In genomic region chr9:99568023-99568346, GRCm38 (mm10) we compare ENCODE assay signal across 8 mouse cellular contexts. TPM values are rescaled to one million over a fixed set of nuclear protein-coding genes. Genes with fewer than 3 reads are reported as not detected.
DNase-seq lines count a peak whose midpoint lies in the region; ATAC-seq and TF ChIP-seq lines count a peak whose summit lies in the region.

No protein-coding gene starts in this region.

- peak overlapping the region; percentile 98 for H3K27ac ChIP-seq in kidney, embryonic 15.5 days
- no peak overlapping the region for H3K27ac ChIP-seq in ES-E14 (ENCODE audit: insufficient read depth, low read depth, low read length, poor library complexity, severe bottlenecking)
- H3K27ac ChIP-seq in forebrain, embryonic 12.5 days: peak overlapping the region; percentile 94
- peak overlapping the region; percentile 95 for H3K27ac ChIP-seq in liver, embryonic 15.5 days (replicated peaks)
- H3K27ac ChIP-seq in stomach, embryonic 16.5 days (ENCODE audit: low read length): peak overlapping the region; percentile 99

- ATAC-seq in kidney, embryonic 15.5 days (replicated peaks; ENCODE audit: low FRiP score): no peak
- ATAC-seq in forebrain, embryonic 12.5 days (ENCODE audit: low FRiP score): peak; percentile 53
- no peak for ATAC-seq in liver, embryonic 15.5 days (ENCODE audit: insufficient read depth)
- no peak; the same call in 1 of the 2 replicates for ATAC-seq in stomach, embryonic 16.5 days (ENCODE audit: insufficient read depth, low FRiP score)

- no peaks in the 10 kb centered on the region for H3K36me3 ChIP-seq in kidney, embryonic 15.5 days
- no peaks in the 10 kb centered on the region for H3K36me3 ChIP-seq in ES-E14 (ENCODE audit: control insufficient read depth, insufficient read depth, low read length, poor library complexity, severe bottlenecking)
- H3K36me3 ChIP-seq in forebrain, embryonic 12.5 days (replicated peaks): no peaks in the 10 kb centered on the region
- H3K36me3 ChIP-seq in liver, embryonic 15.5 days (replicated peaks): no peaks in the 10 kb centered on the region
- H3K36me3 ChIP-seq in stomach, embryonic 16.5 days (ENCODE audit: control insufficient read depth, insufficient read depth, low read length): no peaks in the 10 kb centered on the region

- peak overlapping the region; percentile 81 for H3K4me3 ChIP-seq in kidney, embryonic 15.5 days (replicated peaks)
- peak overlapping the region; percentile 89 to 97 for H3K4me3 ChIP-seq in ES-E14 (ENCODE audit: insufficient read depth in 1 of 2, low read depth in 1 of 2, low read length in 2 of 2, poor library complexity in 1 of 2, severe bottlenecking in 1 of 2)
- peak overlapping the region; percentile 85 for H3K4me3 ChIP-seq in forebrain, embryonic 12.5 days (replicated peaks)
- peak overlapping the region; percentile 97 for H3K4me3 ChIP-seq in liver, embryonic 15.5 days (replicated peaks)
- peak overlapping the region; percentile 90 for H3K4me3 ChIP-seq in stomach, embryonic 16.5 days (replicated peaks; ENCODE audit: low read length)

- no peaks in the 10 kb centered on the region for H3K9me3 ChIP-seq in kidney, embryonic 15.5 days (replicated peaks)
- H3K9me3 ChIP-seq in ES-E14 (ENCODE audit: control insufficient read depth, insufficient read depth, low read depth, low read length): no peaks in the 10 kb centered on the region
- H3K9me3 ChIP-seq in forebrain, embryonic 12.5 days: no peaks in the 10 kb centered on the region
- no peaks in the 10 kb centered on the region for H3K9me3 ChIP-seq in liver, embryonic 15.5 days (replicated peaks)
- H3K9me3 ChIP-seq in stomach, embryonic 16.5 days (replicated peaks; ENCODE audit: control insufficient read depth, low read length): no peaks in the 10 kb centered on the region

- peak overlapping the region; percentile 87 for H3K9ac ChIP-seq in kidney, embryonic 15.5 days
- H3K9ac ChIP-seq in ES-E14 (ENCODE audit: insufficient read depth, low read depth, low read length, poor library complexity, severe bottlenecking): peak overlapping the region; percentile 98
- peak overlapping the region; percentile 88 for H3K9ac ChIP-seq in forebrain, embryonic 12.5 days
- H3K9ac ChIP-seq in liver, embryonic 15.5 days: peak overlapping the region; percentile 91
- H3K9ac ChIP-seq in stomach, embryonic 16.5 days (ENCODE audit: low read length): peak overlapping the region; percentile 98

- H3K4me2 ChIP-seq in kidney, embryonic 15.5 days: peak overlapping the region; percentile 70
- H3K4me2 ChIP-seq in forebrain, embryonic 12.5 days: peak overlapping the region; percentile 92
- H3K4me2 ChIP-seq in liver, embryonic 15.5 days: peak overlapping the region; percentile 88
- H3K4me2 ChIP-seq in stomach, embryonic 16.5 days (ENCODE audit: low read depth, low read length): peak overlapping the region; percentile 84

- no peaks in the 10 kb centered on the region for H3K27me3 ChIP-seq in kidney, embryonic 15.5 days
- peaks cover 11% of the 10 kb centered on the region for H3K27me3 ChIP-seq in forebrain, embryonic 12.5 days
- H3K27me3 ChIP-seq in liver, embryonic 15.5 days: no peaks in the 10 kb centered on the region
- no peaks in the 10 kb centered on the region for H3K27me3 ChIP-seq in stomach, embryonic 16.5 days (ENCODE audit: control insufficient read depth, insufficient read depth, low read length)

- 2% methylated on average over 15 of the region's 15 CpGs for WGBS in kidney, embryonic 15.5 days
- WGBS in forebrain, embryonic 12.5 days: 2% methylated on average over 15 of the region's 15 CpGs
- under 1% methylated on average over 15 of the region's 15 CpGs for WGBS in liver, embryonic 15.5 days (ENCODE audit: insufficient replicate concordance)
- under 1% methylated on average over 15 of the region's 15 CpGs for WGBS in stomach, embryonic 16.5 days

- no peak for DNase-seq in kidney, adult 18-20 months
- no peak for DNase-seq in ES-E14 (ENCODE audit: low read depth, low spot score)
- no peak for DNase-seq in spleen, postnatal 36 days (ENCODE audit: low spot score in 2 of 2)
- DNase-seq in left cerebral cortex, postnatal 25 days (ENCODE audit: low spot score in 2 of 2): no peak

- intact Hi-C loops in left cerebral cortex, postnatal 25 days (cut with DNase I): no loop called here

- H3K4me1 ChIP-seq in kidney, embryonic 15.5 days: peaks cover 18% of the 10 kb centered on the region
- H3K4me1 ChIP-seq in ES-E14 (ENCODE audit: control insufficient read depth in 2 of 2, insufficient read depth in 2 of 2, low read length in 2 of 2, poor library complexity in 1 of 2): 0 out of 4 replicates have a peak, but pooled peaks cover 2% of the 10 kb centered on the region in 2 experiments
- peaks cover 12% of the 10 kb centered on the region for H3K4me1 ChIP-seq in forebrain, embryonic 12.5 days
- peaks cover 24% of the 10 kb centered on the region for H3K4me1 ChIP-seq in liver, embryonic 15.5 days (replicated peaks)
- peaks cover 10% of the 10 kb centered on the region for H3K4me1 ChIP-seq in stomach, embryonic 16.5 days (ENCODE audit: control insufficient read depth, insufficient read depth, low read length)

- in situ Hi-C loops in ES-E14 (cut with MboI; ENCODE audit: low sequenced_read_pairs in 2 of 2, unreplicated experiment in 2 of 2): no loop called here

TF ChIP-seq in ES-E14, 5 proteins besides CTCF, POLR2A, EP300 and RAD21:
- TF ChIP-seq ZNF384 (IDR thresholded peaks at IDR 0.05; ENCODE audit: low read depth, low read length): no peak
- no peak for TF ChIP-seq MAFK (IDR thresholded peaks at IDR 0.05; ENCODE audit: insufficient read depth, low read depth, low read length)
- TF ChIP-seq CHD2 (IDR thresholded peaks at IDR 0.05; ENCODE audit: low read depth, low read length): no peak
- TF ChIP-seq ZC3H11A (IDR thresholded peaks at IDR 0.05; ENCODE audit: borderline replicate concordance, low read depth, low read length): no peak
- TF ChIP-seq HCFC1 (IDR thresholded peaks at IDR 0.05; ENCODE audit: borderline replicate concordance, insufficient read depth, low read length): no peak

RNA-seq across cellular contexts. Expression of gene Armc8, which starts 0.7 kb away (rescaled TPM):
- polyA plus RNA-seq in kidney, embryonic 15.5 days (2015; fragmentation: Nextera tagmentation; extraction: Ambion mirVana): 23.1 and 23.9 TPM in 2 replicates
- total RNA-seq in ES-E14 (2012; rRNA removed): 21.7 and 25.7 TPM in 2 replicates
- 43.0 and 44.2 TPM in 2 replicates for polyA plus RNA-seq in forebrain, embryonic 12.5 days (2016; fragmentation: Nextera tagmentation; extraction: Ambion mirVana)
- 8.8 and 9.3 TPM in 2 replicates for polyA plus RNA-seq in liver, embryonic 15.5 days (2015; fragmentation: Nextera tagmentation; extraction: Ambion mirVana)
- polyA plus RNA-seq in stomach, embryonic 16.5 days (2015; fragmentation: Nextera tagmentation; extraction: Ambion mirVana): 23.4 and 24.2 TPM in 2 replicates
- total RNA-seq in left cerebral cortex, postnatal 25 days (2021): 10 to 100 TPM; 53.2 to 53.5 TPM

RNA-seq across cellular contexts. Expression of gene Dbr1, which starts 7.6 kb away (rescaled TPM):
- polyA plus RNA-seq in kidney, embryonic 15.5 days (2015; fragmentation: Nextera tagmentation; extraction: Ambion mirVana): 29.0 and 31.6 TPM in 2 replicates
- total RNA-seq in ES-E14 (2012; rRNA removed): 45.0 and 48.1 TPM in 2 replicates
- polyA plus RNA-seq in forebrain, embryonic 12.5 days (2016; fragmentation: Nextera tagmentation; extraction: Ambion mirVana): 35.7 and 37.5 TPM in 2 replicates
- polyA plus RNA-seq in liver, embryonic 15.5 days (2015; fragmentation: Nextera tagmentation; extraction: Ambion mirVana): 16.0 and 16.3 TPM in 2 replicates
- 27.3 and 28.6 TPM in 2 replicates for polyA plus RNA-seq in stomach, embryonic 16.5 days (2015; fragmentation: Nextera tagmentation; extraction: Ambion mirVana)
- total RNA-seq in left cerebral cortex, postnatal 25 days (2021): 10 to 100 TPM; 13.1 to 15.6 TPM

RNA-seq across cellular contexts. Expression of gene A4gnt, which starts 44.3 kb away (rescaled TPM):
- 0.44 and 0.51 TPM in 2 replicates for polyA plus RNA-seq in kidney, embryonic 15.5 days (2015; fragmentation: Nextera tagmentation; extraction: Ambion mirVana)
- not detected in 2 replicates for total RNA-seq in ES-E14 (2012; rRNA removed)
- polyA plus RNA-seq in forebrain, embryonic 12.5 days (2016; fragmentation: Nextera tagmentation; extraction: Ambion mirVana): not detected in 2 replicates
- not detected in 2 replicates for polyA plus RNA-seq in liver, embryonic 15.5 days (2015; fragmentation: Nextera tagmentation; extraction: Ambion mirVana)
- polyA plus RNA-seq in stomach, embryonic 16.5 days (2015; fragmentation: Nextera tagmentation; extraction: Ambion mirVana): 2.2 and 2.9 TPM in 2 replicates
- under 1 TPM; 0.23 to 0.32 TPM for total RNA-seq in left cerebral cortex, postnatal 25 days (2021)
